Mouse (Mus musculus): ENCODE data around the gene Tmem52. TPM values are rescaled to one million over a fixed set of nuclear protein-coding genes. Genes with fewer than 3 reads are reported as not detected.
A peak's percentile ranks its signal among the peaks of the same experiment; 100 is the strongest.
"Not testable (repeated sequence)": the region's sequence is repeated elsewhere in the genome, so short reads cannot be mapped to it uniquely, and the experiment has no call there.

Tmem52 gene
- total RNA-seq, 1 experiment: 0.67 TPM

- no peak for DNase-seq (ENCODE audit: low read depth, low spot score)
- Histone ChIP-seq H3K27ac (ENCODE audit: insufficient read depth, low read depth, low read length, poor library complexity, severe bottlenecking) (no peak overlapping the region), H3K4me1 (ENCODE audit: control insufficient read depth in 2 of 2, insufficient read depth in 2 of 2, low read length in 2 of 2, poor library complexity in 1 of 2) (peaks cover 0 to 19% of the 10 kb centered on the region in 2 experiments; a peak in 1 of 4 replicates), H3K4me3 (ENCODE audit: insufficient read depth in 1 of 2, low read depth in 1 of 2, low read length in 2 of 2, poor library complexity in 1 of 2, severe bottlenecking in 1 of 2) (no peak overlapping the region; a peak in 1 of 4 replicates), H3K9me3 (ENCODE audit: control insufficient read depth, insufficient read depth, low read depth, low read length) (no peaks in the 10 kb centered on the region), H3K36me3 (ENCODE audit: control insufficient read depth, insufficient read depth, low read length, poor library complexity, severe bottlenecking) (no peaks in the 10 kb centered on the region), H3K9ac (ENCODE audit: insufficient read depth, low read depth, low read length, poor library complexity, severe bottlenecking) (no peak overlapping the region)
- in situ Hi-C loops (cut with MboI; ENCODE audit: low sequenced_read_pairs in 2 of 2, unreplicated experiment in 2 of 2): no loop called here
- TF ChIP-seq CHD2 (IDR thresholded peaks at IDR 0.05; ENCODE audit: low read depth, low read length) (no peak), ZNF384 (IDR thresholded peaks at IDR 0.05; ENCODE audit: low read depth, low read length) (no peak), HCFC1 (IDR thresholded peaks at IDR 0.05; ENCODE audit: borderline replicate concordance, insufficient read depth, low read length) (no peak), MAFK (IDR thresholded peaks at IDR 0.05; ENCODE audit: insufficient read depth, low read depth, low read length) (no peak)
These were observed 4.4 kb downstream of the Tmem52 start for GRCm38 (mm10) chr4:155473319-155473718.

- DNase-seq (ENCODE audit: low read depth, low spot score); H3K27ac ChIP-seq (ENCODE audit: insufficient read depth, low read depth, low read length, poor library complexity, severe bottlenecking); H3K9me3 ChIP-seq (ENCODE audit: control insufficient read depth, insufficient read depth, low read depth, low read length); in situ Hi-C loops (cut with MboI; ENCODE audit: low sequenced_read_pairs in 2 of 2, unreplicated experiment in 2 of 2); H3K4me3 ChIP-seq (ENCODE audit: insufficient read depth in 1 of 2, low read depth in 1 of 2, low read length in 2 of 2, poor library complexity in 1 of 2, severe bottlenecking in 1 of 2); H3K9ac ChIP-seq (ENCODE audit: insufficient read depth, low read depth, low read length, poor library complexity, severe bottlenecking); H3K36me3 ChIP-seq (ENCODE audit: control insufficient read depth, insufficient read depth, low read length, poor library complexity, severe bottlenecking): not testable (repeated sequence)
- H3K4me1 ChIP-seq (ENCODE audit: control insufficient read depth in 2 of 2, insufficient read depth in 2 of 2, low read length in 2 of 2, poor library complexity in 1 of 2): peaks cover 0 to 19% of the 10 kb centered on the region in 2 experiments; a peak in 1 of 4 replicates
These were observed 4.9 kb downstream of the Tmem52 start for GRCm38 (mm10) chr4:155473796-155474195.

- peak overlapping the region; percentile 7 to 23; a peak in 1 of 4 replicates for H3K4me3 ChIP-seq (ENCODE audit: insufficient read depth in 1 of 2, low read depth in 1 of 2, low read length in 2 of 2, poor library complexity in 1 of 2, severe bottlenecking in 1 of 2)
- peaks cover 4 to 15% of the 10 kb centered on the region in 2 experiments; a peak in 2 of 4 replicates for H3K4me1 ChIP-seq (ENCODE audit: control insufficient read depth in 2 of 2, insufficient read depth in 2 of 2, low read length in 2 of 2, poor library complexity in 1 of 2)
- H3K27ac ChIP-seq (ENCODE audit: insufficient read depth, low read depth, low read length, poor library complexity, severe bottlenecking): no peak overlapping the region
- in situ Hi-C loops (cut with MboI; ENCODE audit: low sequenced_read_pairs in 2 of 2, unreplicated experiment in 2 of 2): no loop called here
- TF ChIP-seq HCFC1 (IDR thresholded peaks at IDR 0.05; ENCODE audit: borderline replicate concordance, insufficient read depth, low read length) (no peak), CHD2 (IDR thresholded peaks at IDR 0.05; ENCODE audit: low read depth, low read length) (no peak), ZC3H11A (IDR thresholded peaks at IDR 0.05; ENCODE audit: borderline replicate concordance, low read depth, low read length) (peak; percentile 74; the same call in 1 of the 2 replicates)
- H3K36me3 ChIP-seq (ENCODE audit: control insufficient read depth, insufficient read depth, low read length, poor library complexity, severe bottlenecking): no peaks in the 10 kb centered on the region
- H3K9me3 ChIP-seq (ENCODE audit: control insufficient read depth, insufficient read depth, low read depth, low read length): no peaks in the 10 kb centered on the region
- DNase-seq (ENCODE audit: low read depth, low spot score): peak; percentile 79
- 0 out of 2 replicates have a peak overlapping the region, but pooled peaks have one; percentile 36 for H3K9ac ChIP-seq (ENCODE audit: insufficient read depth, low read depth, low read length, poor library complexity, severe bottlenecking)
These were observed 12.6 kb downstream of the Tmem52 start for GRCm38 (mm10) chr4:155481381-155482124.

DNA sequence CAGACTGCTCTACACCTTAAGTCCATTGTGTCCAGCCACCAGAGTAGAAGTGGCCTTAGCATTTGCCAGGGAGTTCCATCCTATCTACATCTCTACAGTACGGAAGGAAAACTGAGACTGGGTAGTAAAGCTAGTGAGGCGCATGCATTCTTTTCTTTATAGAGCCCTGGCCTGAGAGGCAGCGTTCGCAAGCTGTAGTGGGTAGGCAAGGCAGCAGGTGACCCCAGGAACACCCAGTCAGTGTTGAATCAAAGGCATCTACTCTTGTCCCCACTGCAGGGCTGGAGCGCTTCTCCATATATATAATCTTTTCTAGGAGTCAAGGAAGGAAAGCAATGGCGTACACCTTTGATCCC, 13.2 kb downstream of the Tmem52 start:
- Histone ChIP-seq H3K9me3 (ENCODE audit: control insufficient read depth, insufficient read depth, low read depth, low read length) (no peaks in the 10 kb centered on the region), H3K4me1 (ENCODE audit: control insufficient read depth in 2 of 2, insufficient read depth in 2 of 2, low read length in 2 of 2, poor library complexity in 1 of 2) (peaks cover 4 to 15% of the 10 kb centered on the region in 2 experiments; a peak in 2 of 4 replicates), H3K27ac (ENCODE audit: insufficient read depth, low read depth, low read length, poor library complexity, severe bottlenecking) (no peak overlapping the region), H3K4me3 (ENCODE audit: insufficient read depth in 1 of 2, low read depth in 1 of 2, low read length in 2 of 2, poor library complexity in 1 of 2, severe bottlenecking in 1 of 2) (peak overlapping the region in 1 of 2 experiments; percentile 16; a peak in 1 of 4 replicates), H3K9ac (ENCODE audit: insufficient read depth, low read depth, low read length, poor library complexity, severe bottlenecking) (no peak overlapping the region; the same call in 1 of the 2 replicates), H3K36me3 (ENCODE audit: control insufficient read depth, insufficient read depth, low read length, poor library complexity, severe bottlenecking) (no peaks in the 10 kb centered on the region)
- in situ Hi-C loops (cut with MboI; ENCODE audit: low sequenced_read_pairs in 2 of 2, unreplicated experiment in 2 of 2): no loop called here
- TF ChIP-seq CHD2 (IDR thresholded peaks at IDR 0.05; ENCODE audit: low read depth, low read length) (no peak), ZC3H11A (IDR thresholded peaks at IDR 0.05; ENCODE audit: borderline replicate concordance, low read depth, low read length) (no peak), MAFK (IDR thresholded peaks at IDR 0.05; ENCODE audit: insufficient read depth, low read depth, low read length) (no peak), HCFC1 (IDR thresholded peaks at IDR 0.05; ENCODE audit: borderline replicate concordance, insufficient read depth, low read length) (no peak), ZNF384 (IDR thresholded peaks at IDR 0.05; ENCODE audit: low read depth, low read length) (no peak)
- DNase-seq (ENCODE audit: low read depth, low spot score): no peak
